Mouse (Mus musculus): ENCODE data around the gene Nudt3. TPM values are rescaled to one million over a fixed set of nuclear protein-coding genes. Genes with fewer than 3 reads are reported as not detected.

Gene Nudt3
- total RNA-seq, 1 experiment from 2014 or later, result 113 TPM

DNA sequence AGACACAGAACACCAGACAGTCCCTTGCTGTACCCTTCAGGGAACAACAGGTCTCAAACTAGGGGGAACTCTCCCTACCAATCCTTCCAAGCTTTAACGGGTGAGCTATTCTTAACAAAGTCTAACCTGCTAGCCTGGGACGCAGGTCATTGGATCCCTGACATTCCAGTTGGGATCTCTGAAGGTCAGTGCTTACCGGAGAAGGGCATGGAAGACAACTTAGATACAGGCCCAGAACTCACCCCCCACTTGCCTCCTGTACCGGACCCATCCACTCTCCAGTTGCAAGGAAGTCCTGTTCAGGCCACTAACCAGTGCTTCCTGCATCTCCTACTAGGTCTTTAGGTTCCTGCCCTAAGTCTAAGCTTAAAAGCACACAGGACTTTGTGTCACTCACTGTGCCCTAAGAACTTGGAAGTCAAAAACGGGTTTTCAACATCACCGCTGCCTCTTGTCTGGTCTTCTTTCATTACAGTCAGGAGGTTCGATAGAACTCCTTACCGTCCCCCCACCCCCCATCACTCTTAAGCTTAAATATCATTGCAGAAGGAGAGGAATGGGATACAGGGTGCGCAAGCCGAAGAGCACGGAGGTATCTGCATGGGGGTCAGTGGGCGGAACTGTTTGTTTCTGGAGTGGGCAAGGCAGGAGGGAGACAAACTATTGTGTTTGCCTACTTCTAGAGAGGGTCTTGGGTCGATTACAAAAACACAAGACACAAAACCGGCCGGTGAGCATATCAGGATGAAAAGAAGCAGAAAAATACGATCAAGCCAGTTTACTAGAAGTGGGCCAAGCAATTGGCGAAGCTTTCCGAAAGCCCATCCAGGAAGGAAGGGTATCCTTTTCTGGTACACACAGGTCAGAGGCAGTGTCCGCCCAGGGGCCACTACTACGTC, 69.0 kb downstream of the Nudt3 start:
- no peak for ATAC-seq (replicated peaks; ENCODE audit: low read depth, poor library complexity, severe bottlenecking)

DNA sequence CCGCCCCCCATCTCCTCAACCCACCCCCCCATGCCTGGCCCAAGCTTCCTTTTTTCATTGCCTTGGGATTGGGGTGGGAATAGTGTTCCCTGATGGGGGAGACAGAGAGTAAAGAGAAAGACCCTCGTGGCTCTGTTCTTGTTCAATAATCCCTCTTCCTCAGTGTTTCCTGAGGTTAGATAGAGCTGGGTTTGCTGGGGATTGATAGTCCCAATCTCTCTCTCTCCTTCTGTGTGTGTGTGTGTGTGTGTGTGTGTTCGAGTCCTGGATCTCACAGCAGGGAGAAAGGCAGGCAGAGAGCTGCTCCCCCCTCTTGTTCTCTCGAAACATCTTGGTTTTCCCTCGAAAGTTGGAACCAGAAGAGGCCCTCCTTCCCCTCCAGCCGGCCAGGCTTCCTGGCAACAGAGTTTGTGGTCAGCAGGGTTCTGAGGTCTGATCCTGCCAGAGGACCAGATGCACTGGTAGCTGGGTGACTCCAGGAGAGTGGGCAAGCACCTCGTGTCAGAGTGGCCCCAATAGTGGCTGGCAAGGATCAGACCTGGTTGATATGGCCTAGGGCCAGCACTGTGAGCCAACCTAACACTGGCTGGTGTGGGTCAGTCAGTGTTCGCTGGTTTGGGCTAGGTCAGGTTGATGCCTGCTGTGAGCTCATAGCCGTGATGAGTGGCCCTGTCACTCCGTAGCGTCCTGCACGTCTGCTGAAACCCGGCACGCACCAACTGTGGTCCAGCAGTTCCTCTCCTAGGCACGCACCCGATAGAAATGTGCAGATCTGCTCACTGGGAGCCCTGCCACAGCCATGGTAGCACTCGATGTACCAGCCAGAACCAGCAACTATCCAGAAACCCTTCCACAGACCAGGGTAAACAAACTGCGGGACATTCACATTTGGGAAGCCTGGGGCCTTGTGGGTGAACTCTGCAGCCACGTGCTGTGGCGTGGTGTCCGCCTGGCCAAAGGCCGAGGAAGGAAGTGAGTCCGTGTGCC, 70.8 kb downstream of the Nudt3 start:
- peak; percentile 24 for ATAC-seq (replicated peaks; ENCODE audit: low read depth, poor library complexity, severe bottlenecking)

DNA sequence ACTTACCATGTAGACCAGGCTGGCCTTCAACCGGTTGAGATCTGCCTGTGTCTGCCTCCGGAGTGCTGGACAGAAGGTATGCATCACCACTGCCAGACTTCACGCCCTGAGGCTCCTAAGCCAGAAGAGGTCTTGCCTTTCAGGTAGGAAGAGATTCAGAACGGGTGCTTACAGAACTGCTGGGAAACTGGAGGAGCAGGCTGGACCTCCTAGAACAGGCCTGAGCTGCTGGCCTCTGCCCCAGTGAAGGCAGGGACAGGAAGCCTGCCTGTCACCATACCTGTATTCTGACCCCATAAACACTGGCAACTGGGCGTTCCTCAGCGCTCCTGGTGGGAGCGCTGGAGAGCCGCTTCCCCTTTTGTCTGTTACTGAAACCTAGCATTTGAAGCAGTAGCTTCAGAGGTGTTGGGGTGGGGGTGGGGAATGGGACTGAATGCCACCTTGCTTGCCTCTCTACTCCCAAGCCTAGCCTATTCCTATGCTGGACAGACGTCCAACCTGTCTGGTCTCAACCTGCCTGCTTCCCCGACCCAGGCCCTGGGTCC, 71.8 kb downstream of the Nudt3 start:
- no peak for ATAC-seq (replicated peaks; ENCODE audit: low read depth, poor library complexity, severe bottlenecking)

DNA sequence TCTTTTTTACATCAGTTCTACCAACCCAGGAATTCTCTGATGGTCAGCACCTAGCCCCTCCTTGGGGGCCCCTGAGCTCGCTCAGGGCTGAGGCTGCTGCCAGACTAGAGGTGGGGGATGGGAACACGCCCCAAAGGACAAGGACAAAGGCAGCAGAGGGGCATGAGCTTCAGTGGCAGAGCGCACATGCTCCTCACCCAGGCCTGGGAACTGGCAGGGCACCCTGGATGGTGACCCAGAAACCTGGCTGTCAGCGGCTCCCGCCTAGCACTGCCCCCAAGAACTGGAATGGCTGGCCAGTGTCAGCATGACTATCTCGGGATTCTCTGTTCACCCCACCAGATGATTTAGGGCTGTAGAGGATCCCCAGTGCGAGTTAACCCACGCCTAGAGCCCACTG, 74.1 kb downstream of the Nudt3 start:
- no peak for ATAC-seq (replicated peaks; ENCODE audit: low read depth, poor library complexity, severe bottlenecking)

DNA sequence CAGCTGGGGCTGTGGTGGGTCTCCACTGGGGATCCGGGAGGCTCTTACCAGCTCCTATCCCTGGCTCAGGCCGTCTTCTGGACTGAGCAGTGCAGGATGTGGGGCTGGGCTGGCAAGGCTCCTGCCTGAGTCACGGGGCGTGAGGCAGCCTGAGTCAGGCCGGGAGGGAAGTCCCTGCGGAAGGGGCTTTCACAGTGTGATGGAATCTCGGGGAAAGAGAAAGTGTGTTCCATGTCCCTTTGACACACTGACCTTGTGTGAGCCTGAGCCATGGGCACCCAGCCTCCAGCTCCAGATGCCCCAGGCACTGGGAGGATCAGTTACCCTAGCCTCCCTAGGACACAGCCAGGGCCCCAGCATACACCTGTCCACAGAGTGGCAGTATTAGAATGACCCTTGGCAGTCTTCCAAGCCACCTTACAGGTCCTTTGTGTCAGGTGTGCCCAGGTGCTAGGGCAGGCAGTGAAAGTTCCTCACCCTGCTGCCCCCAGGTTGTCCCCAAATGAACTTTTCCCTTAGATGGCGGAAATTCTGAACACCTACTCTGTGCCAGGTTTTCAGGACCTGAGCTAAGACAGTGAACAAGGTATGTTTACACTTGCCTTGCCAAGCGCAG, 75.9 kb downstream of the Nudt3 start:
- ATAC-seq (replicated peaks; ENCODE audit: low read depth, poor library complexity, severe bottlenecking), result peak; percentile 59; the same call in 1 of the 2 replicates

DNA sequence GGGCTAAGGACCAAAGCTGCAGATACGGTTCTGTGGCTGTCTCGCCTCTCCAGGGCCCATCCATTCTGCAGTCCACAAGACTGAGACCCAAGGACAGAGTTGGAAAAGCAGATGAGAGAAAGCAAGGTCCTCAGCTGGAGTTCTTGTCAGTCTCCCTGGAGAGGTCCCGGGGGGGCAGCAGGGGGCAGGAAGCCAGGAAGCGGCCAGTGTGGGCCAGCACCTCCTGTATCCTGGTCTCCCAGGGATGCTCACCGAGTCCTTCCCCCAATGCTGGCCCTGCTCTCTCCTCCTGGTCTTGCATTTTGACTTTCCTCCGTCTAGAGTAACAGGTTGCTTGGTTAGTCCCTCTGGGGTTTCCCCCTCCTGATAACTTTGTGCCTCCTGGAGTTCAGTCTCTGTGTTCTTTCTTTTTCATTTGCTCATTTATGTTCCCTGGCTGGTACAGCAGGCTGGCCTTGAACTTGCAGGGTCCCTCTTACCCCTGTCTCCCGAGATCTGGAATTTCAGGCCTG, 76.7 kb downstream of the Nudt3 start:
- no peak for ATAC-seq (replicated peaks; ENCODE audit: low read depth, poor library complexity, severe bottlenecking)

DNA sequence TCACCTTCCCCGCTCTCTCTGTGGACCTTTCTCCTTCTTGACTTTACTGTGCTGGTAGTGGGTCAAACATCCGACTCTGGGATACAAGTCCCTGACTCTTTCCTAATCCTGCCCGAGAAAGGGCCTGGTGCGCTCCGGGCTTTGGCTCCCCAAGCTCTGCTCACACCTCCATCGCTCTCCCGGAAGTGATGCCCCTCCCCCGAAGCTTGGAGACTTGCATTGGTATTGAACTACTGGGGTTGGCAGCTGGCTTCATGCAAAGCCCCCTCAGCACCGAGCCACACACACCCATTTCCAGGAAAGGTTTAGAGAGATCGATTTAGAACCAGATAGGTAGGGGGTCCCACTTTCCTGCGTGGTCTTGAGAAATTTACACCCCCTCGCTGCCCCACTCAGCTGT, 77.3 kb downstream of the Nudt3 start:
- no peak for ATAC-seq (replicated peaks; ENCODE audit: low read depth, poor library complexity, severe bottlenecking)

DNA sequence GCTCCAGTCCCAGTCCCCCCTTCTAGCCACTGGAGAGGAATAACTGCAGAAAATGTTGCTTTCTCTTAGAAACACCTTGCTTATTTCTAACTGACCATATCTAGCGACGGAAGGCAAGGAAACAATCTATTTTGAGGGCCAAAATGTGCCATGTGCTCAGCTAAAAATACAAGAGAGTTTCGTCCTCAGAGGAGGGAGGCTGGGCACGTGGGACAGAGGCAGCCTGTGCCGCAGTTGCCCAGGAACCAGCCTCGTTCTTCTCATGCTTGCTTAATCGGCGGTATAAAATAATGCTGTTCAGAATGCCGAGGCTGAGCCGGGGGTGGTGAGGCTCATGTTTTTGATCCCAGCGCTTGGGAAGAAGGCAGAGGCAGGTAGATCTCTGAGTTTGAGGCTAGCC, 78.7 kb downstream of the Nudt3 start:
- no peak for ATAC-seq (replicated peaks; ENCODE audit: low read depth, poor library complexity, severe bottlenecking)

DNA sequence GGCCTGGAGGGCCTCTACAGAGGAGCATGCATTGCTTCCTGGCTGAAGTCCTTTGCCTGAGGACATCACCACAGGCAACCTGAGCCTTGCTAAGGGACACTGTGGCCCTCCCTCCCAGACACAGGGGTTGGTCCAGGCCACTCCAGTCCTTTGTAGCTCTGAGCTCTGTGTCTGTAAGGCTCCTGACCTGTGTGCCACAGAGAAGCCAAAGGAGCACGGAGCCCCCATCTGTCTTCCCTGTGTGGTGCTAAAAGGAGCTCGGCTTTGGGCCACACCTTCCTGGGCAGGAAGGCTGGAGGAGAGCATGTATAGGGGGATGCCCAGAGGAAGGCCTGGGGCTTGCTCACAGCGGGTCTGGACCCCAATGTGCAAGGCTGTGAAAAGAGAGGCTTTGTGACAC, 81.3 kb downstream of the Nudt3 start:
- no peak for ATAC-seq (replicated peaks; ENCODE audit: low read depth, poor library complexity, severe bottlenecking)

DNA sequence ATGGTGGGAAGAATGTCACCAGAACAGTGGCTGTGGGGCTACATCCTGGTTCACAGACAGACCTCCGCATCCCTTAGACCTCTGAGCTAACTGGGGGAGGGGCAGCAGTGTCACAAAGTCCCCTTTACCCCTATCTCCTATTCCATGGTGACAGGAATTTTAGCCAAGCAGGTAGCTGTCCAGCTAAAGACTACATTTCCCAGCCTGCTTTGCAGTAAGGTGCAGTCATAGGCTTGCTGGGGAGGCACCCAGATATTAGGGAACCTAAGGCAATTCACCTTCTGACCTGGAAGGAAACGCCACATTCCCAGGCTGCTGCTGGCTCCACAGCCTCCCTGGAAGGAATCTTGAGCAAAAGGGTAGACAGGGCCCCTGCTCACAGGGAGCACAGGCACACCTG, 82.0 kb downstream of the Nudt3 start:
- no peak for ATAC-seq (replicated peaks; ENCODE audit: low read depth, poor library complexity, severe bottlenecking)

DNA sequence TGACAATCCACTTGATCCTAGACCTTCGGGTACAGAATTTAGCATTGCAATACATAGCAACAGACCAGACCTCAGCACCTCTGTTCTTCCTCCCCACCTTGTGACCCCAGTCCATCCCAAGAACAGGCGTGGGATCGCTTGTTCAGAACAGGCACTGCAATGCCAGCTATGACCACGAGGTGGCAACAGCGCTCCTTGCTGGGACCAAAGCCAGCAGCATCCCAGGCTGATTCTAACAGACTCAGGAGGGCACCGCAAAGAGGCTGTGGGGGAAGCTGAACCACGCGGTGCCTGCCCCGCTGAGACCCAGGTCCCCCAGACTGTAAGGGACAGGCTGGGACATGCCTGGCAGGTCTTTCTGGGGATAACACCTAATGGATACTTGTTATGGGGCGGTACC, 88.6 kb downstream of the Nudt3 start:
- ATAC-seq (replicated peaks; ENCODE audit: low read depth, poor library complexity, severe bottlenecking), result peak; percentile 96

DNA sequence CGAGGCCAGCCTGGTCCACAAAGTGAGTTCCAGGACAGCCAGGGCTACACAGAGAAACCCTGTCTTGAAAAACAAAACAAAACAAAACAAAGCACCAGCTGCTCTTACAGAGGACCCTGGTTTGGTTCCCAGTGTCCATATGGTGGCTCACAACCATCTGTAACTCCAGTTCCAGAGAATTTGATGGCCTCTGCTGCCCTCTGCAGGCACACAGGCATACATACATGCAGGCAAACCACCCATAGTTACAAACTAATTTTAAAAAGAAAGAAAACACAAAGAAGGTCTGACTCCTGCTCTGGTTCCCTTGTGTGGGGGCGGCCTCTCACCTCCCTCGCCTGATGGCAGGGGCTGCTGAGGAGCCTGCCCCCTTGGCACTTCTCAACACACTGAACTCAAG, 89.9 kb downstream of the Nudt3 start:
- no peak for ATAC-seq (replicated peaks; ENCODE audit: low read depth, poor library complexity, severe bottlenecking)

DNA sequence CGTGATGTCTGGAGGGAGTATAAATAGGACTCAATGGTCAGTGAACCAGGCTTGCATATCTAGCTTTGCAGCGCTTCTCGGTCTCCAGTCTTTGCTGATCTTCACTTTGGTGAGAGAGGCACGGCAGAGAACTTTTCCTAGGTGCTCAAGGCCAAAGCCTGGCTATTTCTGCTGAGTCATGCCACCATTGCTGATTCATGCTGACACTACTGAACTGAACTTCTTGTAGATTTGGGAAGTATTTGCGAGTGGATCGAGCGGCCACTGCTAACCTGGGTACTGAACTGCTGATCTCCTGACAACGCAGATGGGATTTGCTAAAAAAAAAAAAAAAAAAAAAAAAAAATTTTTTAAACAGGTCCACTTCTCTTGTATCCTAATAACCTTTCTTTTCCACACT, 91.2 kb downstream of the Nudt3 start:
- ATAC-seq (replicated peaks; ENCODE audit: low read depth, poor library complexity, severe bottlenecking), result no peak

Other genes with a start within 250 kb of the Nudt3 start
- 0.05 TPM in 1 of 2 replicates, not detected in the other for gene Grm4, start 102.1 kb downstream of the Nudt3 start, total RNA-seq (2017)
- gene Hmga1, start 67.0 kb downstream of the Nudt3 start, total RNA-seq (2017), result 141 and 203 TPM in 2 replicates
- 19.0 and 22.6 TPM in 2 replicates for gene AI413582, start 57.7 kb downstream of the Nudt3 start, total RNA-seq (2017)
- gene RPS10-NUDT3, start 11.7 kb upstream of the Nudt3 start, total RNA-seq (2017), result not detected in 2 replicates
- gene Rps10, start 13.2 kb upstream of the Nudt3 start, total RNA-seq (2017), result 2,180 and 2,411 TPM in 2 replicates
- not detected in 2 replicates for gene Pacsin1, start 32.0 kb upstream of the Nudt3 start, total RNA-seq (2017)
- gene Spdef, start 105.5 kb upstream of the Nudt3 start, total RNA-seq (2017), result not detected in 2 replicates
- 59.1 and 69.4 TPM in 2 replicates for gene D17Wsu92e, start 197.2 kb upstream of the Nudt3 start, total RNA-seq (2017)
- gene Snrpc, start 214.7 kb upstream of the Nudt3 start, total RNA-seq (2017), result 116 and 132 TPM in 2 replicates
- gene Uhrf1bp1, start 232.9 kb upstream of the Nudt3 start, total RNA-seq (2017), result 10.5 and 13.1 TPM in 2 replicates